Comparison of ENCODE assay signal across 8 mouse cellular contexts in genomic region chr10:128094340-128094968, GRCm38 (mm10). TPM values are rescaled to one million over a fixed set of nuclear protein-coding genes. Genes with fewer than 3 reads are reported as not detected.
DNase-seq lines count a peak whose midpoint lies in the region; ATAC-seq and TF ChIP-seq lines count a peak whose summit lies in the region.

No protein-coding gene starts in this region.

- H3K4me2 ChIP-seq in forebrain, embryonic 16.5 days (ENCODE audit: low read length), result peak overlapping the region; percentile 52
- peak overlapping the region; percentile 41 for H3K4me2 ChIP-seq in hindbrain, embryonic 11.5 days (replicated peaks; ENCODE audit: low read depth, low read length)

- DNase-seq in Patski (ENCODE audit: low read depth, low spot score), result no peak
- DNase-seq in cerebellum, adult 2 months, result peak; percentile 68 to 78
- DNase-seq in hindbrain, embryonic 11.5 days (ENCODE audit: low spot score), result peak; percentile 84
- peak; percentile 65 to 70 for DNase-seq in layer of hippocampus, postnatal 36 days
- DNase-seq in right cerebral cortex, postnatal 25 days, result peak; percentile 47
- peak; percentile 76 to 82 for DNase-seq in urinary bladder, postnatal 4 days (ENCODE audit: low spot score in 2 of 2)

- POLR2A ChIA-PET in Patski (lab: Charles Lee), result interaction anchor here (0.5 to 1.8 kb wide), 6 partner anchors 11 to 422 kb away, joined by 3 to 5 read pairs (median 3); partner anchors contain the start of genes Atp5b and Naca

- ATAC-seq in Patski, result peak; percentile 29
- no peak; the same call in 1 of the 2 replicates for ATAC-seq in forebrain, embryonic 16.5 days
- ATAC-seq in hindbrain, embryonic 11.5 days (ENCODE audit: low FRiP score), result peak; percentile 64

- 9% methylated on average over 19 of the region's 19 CpGs for WGBS in cerebellum, adult 2 months
- 9% methylated on average over 19 of the region's 19 CpGs for WGBS in forebrain, embryonic 16.5 days
- 11% methylated on average over 19 of the region's 19 CpGs for WGBS in hindbrain, embryonic 11.5 days

- no peaks in the 10 kb centered on the region for H3K9me3 ChIP-seq in forebrain, embryonic 16.5 days (ENCODE audit: control insufficient read depth, low read length)
- no peaks in the 10 kb centered on the region for H3K9me3 ChIP-seq in hindbrain, embryonic 11.5 days (ENCODE audit: control insufficient read depth, low read length)
- H3K9me3 ChIP-seq in megakaryocyte, embryonic 14.5 days, result no peaks in the 10 kb centered on the region

- H3K4me3 ChIP-seq in cerebellum, adult 2 months (replicated peaks; ENCODE audit: insufficient read depth, low read depth, low read length), result peak overlapping the region; percentile 88
- H3K4me3 ChIP-seq in forebrain, embryonic 16.5 days (replicated peaks; ENCODE audit: low read length), result peak overlapping the region; percentile 19; the same call in 1 of the 2 replicates
- H3K4me3 ChIP-seq in hindbrain, embryonic 11.5 days (ENCODE audit: low read depth, low read length), result peak overlapping the region; percentile 79
- peak overlapping the region; percentile 96 for H3K4me3 ChIP-seq in megakaryocyte, embryonic 14.5 days (replicated peaks)

- TF ChIP-seq POLR2A in cerebellum, adult 2 months (IDR thresholded peaks at IDR 0.05; ENCODE audit: borderline replicate concordance, insufficient read depth, low read length), result no peak

- peaks cover 7% of the 10 kb centered on the region for H3K4me1 ChIP-seq in cerebellum, adult 2 months (ENCODE audit: control insufficient read depth, insufficient read depth, low read length)
- H3K4me1 ChIP-seq in forebrain, embryonic 16.5 days (replicated peaks; ENCODE audit: control insufficient read depth, insufficient read depth, low read length), result peaks cover 48% of the 10 kb centered on the region
- peaks cover 20% of the 10 kb centered on the region for H3K4me1 ChIP-seq in hindbrain, embryonic 11.5 days (replicated peaks; ENCODE audit: control insufficient read depth, insufficient read depth, low read length)
- H3K4me1 ChIP-seq in megakaryocyte, embryonic 14.5 days, result peaks cover 72% of the 10 kb centered on the region

- no peak overlapping the region; the same call in 1 of the 2 replicates for H3K9ac ChIP-seq in forebrain, embryonic 16.5 days (replicated peaks; ENCODE audit: low read depth, low read length)
- peak overlapping the region; percentile 34; the same call in 1 of the 2 replicates for H3K9ac ChIP-seq in hindbrain, embryonic 11.5 days (ENCODE audit: low read depth, low read length)

- H3K27me3 ChIP-seq in Patski, result no peaks in the 10 kb centered on the region
- H3K27me3 ChIP-seq in cerebellum, adult 2 months (ENCODE audit: control insufficient read depth, insufficient read depth, low read length), result no peaks in the 10 kb centered on the region
- no peaks in the 10 kb centered on the region for H3K27me3 ChIP-seq in forebrain, embryonic 16.5 days (replicated peaks; ENCODE audit: control insufficient read depth, insufficient read depth, low read length)
- H3K27me3 ChIP-seq in hindbrain, embryonic 11.5 days (ENCODE audit: control insufficient read depth, insufficient read depth, low read length), result no peaks in the 10 kb centered on the region
- no peaks in the 10 kb centered on the region for H3K27me3 ChIP-seq in megakaryocyte, embryonic 14.5 days (replicated peaks)

- CTCF ChIA-PET in Patski (lab: Charles Lee), result interaction anchor here (0.9 to 4.7 kb wide), 3 partner anchors 9 to 91 kb away, joined by 4 to 44 read pairs (median 6); no protein-coding TSS in a partner anchor

- H3K36me3 ChIP-seq in forebrain, embryonic 16.5 days (ENCODE audit: control insufficient read depth, insufficient read depth), result peaks cover 7% of the 10 kb centered on the region
- no peaks in the 10 kb centered on the region; the same call in 1 of the 2 replicates for H3K36me3 ChIP-seq in hindbrain, embryonic 11.5 days (ENCODE audit: control insufficient read depth, insufficient read depth, low read length)
- H3K36me3 ChIP-seq in megakaryocyte, embryonic 14.5 days (replicated peaks; ENCODE audit: low read length), result peaks cover 17% of the 10 kb centered on the region

- 0 out of 2 replicates have a peak overlapping the region, but pooled peaks have one; percentile 11 for H3K27ac ChIP-seq in cerebellum, adult 2 months (ENCODE audit: insufficient read depth, low read length)
- no peak overlapping the region for H3K27ac ChIP-seq in forebrain, embryonic 16.5 days (ENCODE audit: low read length)
- H3K27ac ChIP-seq in hindbrain, embryonic 11.5 days (ENCODE audit: low read depth, low read length), result peak overlapping the region; percentile 39; the same call in 1 of the 2 replicates

- in situ Hi-C loops in Patski (cut with MboI; ENCODE audit: low pct_unique_long_range_greater_than_20kb), result no loop called here

- no peak for TF ChIP-seq CTCF in Patski (IDR thresholded peaks at IDR 0.05)
- no peak for TF ChIP-seq CTCF in cerebellum, adult 2 months (IDR thresholded peaks at IDR 0.05; ENCODE audit: borderline replicate concordance, insufficient read depth, low read depth, low read length)

RNA-seq across cellular contexts. Expression of gene Baz2a, which starts 3.1 kb away (rescaled TPM):
- 45.8 TPM for polyA plus RNA-seq in Patski (2021)
- 42.9 and 45.2 TPM in 2 replicates for polyA plus RNA-seq in cerebellum, adult 2 months (2012; rRNA removed)
- polyA plus RNA-seq in forebrain, embryonic 16.5 days (2015; fragmentation: Nextera tagmentation; extraction: Ambion mirVana), result 8.4 and 10.0 TPM in 2 replicates
- polyA plus RNA-seq in hindbrain, embryonic 11.5 days (2014; fragmentation: Nextera tagmentation; extraction: Ambion mirVana), result 20.0 and 37.6 TPM in 2 replicates
- 10 to 100 TPM; 39.9 to 46.8 TPM for total RNA-seq in layer of hippocampus, postnatal 36 days (2021)
- polyA plus RNA-seq in megakaryocyte, embryonic 14.5 days (2012; ENCODE audit: insufficient read depth, low replicate concordance), result 6.9 and 16.7 TPM in 2 replicates

RNA-seq across cellular contexts. Expression of gene Atp5b, which starts 11.4 kb away (rescaled TPM):
- polyA plus RNA-seq in Patski (2021), result 2,546 TPM
- 2,153 and 2,193 TPM in 2 replicates for polyA plus RNA-seq in cerebellum, adult 2 months (2012; rRNA removed)
- 2,097 and 2,145 TPM in 2 replicates for polyA plus RNA-seq in forebrain, embryonic 16.5 days (2015; fragmentation: Nextera tagmentation; extraction: Ambion mirVana)
- 2,416 and 2,461 TPM in 2 replicates for polyA plus RNA-seq in hindbrain, embryonic 11.5 days (2014; fragmentation: Nextera tagmentation; extraction: Ambion mirVana)
- 1,000 to 10,000 TPM; 1,628 to 1,744 TPM for total RNA-seq in layer of hippocampus, postnatal 36 days (2021)
- polyA plus RNA-seq in megakaryocyte, embryonic 14.5 days (2012; ENCODE audit: insufficient read depth, low replicate concordance), result 796 and 843 TPM in 2 replicates

RNA-seq across cellular contexts. Expression of gene Ptges3, which starts 35.7 kb away (rescaled TPM):
- polyA plus RNA-seq in Patski (2021), result 141 TPM
- polyA plus RNA-seq in cerebellum, adult 2 months (2012; rRNA removed), result 69.9 and 75.5 TPM in 2 replicates
- 395 and 436 TPM in 2 replicates for polyA plus RNA-seq in forebrain, embryonic 16.5 days (2015; fragmentation: Nextera tagmentation; extraction: Ambion mirVana)
- polyA plus RNA-seq in hindbrain, embryonic 11.5 days (2014; fragmentation: Nextera tagmentation; extraction: Ambion mirVana), result 590 and 626 TPM in 2 replicates
- total RNA-seq in layer of hippocampus, postnatal 36 days (2021), result 100 to 1,000 TPM; 155 to 157 TPM
- 77.9 and 96.2 TPM in 2 replicates for polyA plus RNA-seq in megakaryocyte, embryonic 14.5 days (2012; ENCODE audit: insufficient read depth, low replicate concordance)

RNA-seq across cellular contexts. Expression of gene Naca, which starts 59.1 kb away (rescaled TPM):
- polyA plus RNA-seq in Patski (2021), result 764 TPM
- 209 and 230 TPM in 2 replicates for polyA plus RNA-seq in cerebellum, adult 2 months (2012; rRNA removed)
- 545 and 574 TPM in 2 replicates for polyA plus RNA-seq in forebrain, embryonic 16.5 days (2015; fragmentation: Nextera tagmentation; extraction: Ambion mirVana)
- 858 and 879 TPM in 2 replicates for polyA plus RNA-seq in hindbrain, embryonic 11.5 days (2014; fragmentation: Nextera tagmentation; extraction: Ambion mirVana)
- total RNA-seq in layer of hippocampus, postnatal 36 days (2021), result 100 to 1,000 TPM; 338 to 342 TPM
- polyA plus RNA-seq in megakaryocyte, embryonic 14.5 days (2012; ENCODE audit: insufficient read depth, low replicate concordance), result 24.2 and 146 TPM in 2 replicates

Comparison
In these comparisons a context has a peak if more than half of its experiments do, and no peak if none do; other contexts are left out.
1. H3K4me3 ChIP-seq: peak in every context shown above with its lines; median percentile 96 in megakaryocyte, embryonic 14.5 days; 88 in cerebellum, adult 2 months; 79 in hindbrain, embryonic 11.5 days; 19 in forebrain, embryonic 16.5 days.